Mouse (Mus musculus): ENCODE measurements around the gene Mettl15.
A peak's percentile ranks its signal among the peaks of the same experiment; 100 is the strongest.
"Not testable (repeated sequence)": the region's sequence is repeated elsewhere in the genome, so short reads cannot be mapped to it uniquely, and the experiment has no call there.

Gene Mettl15

DNA sequence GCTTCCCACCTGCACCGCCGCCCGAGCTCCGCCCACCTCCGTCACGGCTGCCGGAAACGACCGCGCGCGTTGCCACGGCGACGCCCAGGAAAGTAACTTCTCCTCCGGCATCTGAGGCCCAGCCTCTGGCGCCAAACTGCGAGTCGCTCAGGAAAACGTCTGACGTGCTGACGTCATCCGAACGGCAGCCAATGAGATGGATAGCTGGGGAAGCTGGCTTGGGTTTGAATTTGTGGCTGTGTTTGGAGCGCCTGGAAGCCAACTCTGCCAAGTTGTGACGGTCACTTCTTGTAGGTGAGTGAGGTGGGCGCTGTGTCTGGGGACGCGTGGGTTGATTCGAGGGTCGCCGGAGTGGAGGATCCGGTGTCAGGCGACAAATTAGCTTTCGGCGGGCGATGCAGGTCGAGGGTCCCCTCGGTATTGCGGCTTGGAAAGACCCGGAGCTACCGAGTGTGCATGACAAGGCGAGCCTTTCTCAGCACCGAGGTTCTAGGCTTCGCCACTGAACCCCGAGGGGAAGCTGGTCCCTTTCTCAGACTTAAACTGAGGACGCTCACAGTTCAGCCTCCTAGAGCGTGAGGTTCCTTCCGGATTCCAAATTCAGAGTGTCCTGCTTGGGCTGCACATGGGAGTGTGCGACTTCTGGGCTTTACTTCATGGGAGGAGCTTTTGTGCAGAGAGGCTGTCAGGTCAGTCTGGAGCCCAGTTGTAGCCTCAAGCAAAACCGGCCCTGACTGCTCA is at the start of gene Mettl15, which contains the start of gene Kif18a:
Gene Mettl15 (minus strand): TSS at position 149 of the 741 bp plus-strand sequence.
Gene Kif18a (plus strand): TSS at position 139 of the 741 bp plus-strand sequence.
- DNase-seq (ENCODE audit: low spot score in 2 of 2) = peak; percentile 88 to 96

- no peak for DNase-seq (ENCODE audit: low spot score in 2 of 2)
Observed at GRCm38 (mm10) chr2:109311369-109311768, 30.8 kb upstream of the Mettl15 start.

DNA sequence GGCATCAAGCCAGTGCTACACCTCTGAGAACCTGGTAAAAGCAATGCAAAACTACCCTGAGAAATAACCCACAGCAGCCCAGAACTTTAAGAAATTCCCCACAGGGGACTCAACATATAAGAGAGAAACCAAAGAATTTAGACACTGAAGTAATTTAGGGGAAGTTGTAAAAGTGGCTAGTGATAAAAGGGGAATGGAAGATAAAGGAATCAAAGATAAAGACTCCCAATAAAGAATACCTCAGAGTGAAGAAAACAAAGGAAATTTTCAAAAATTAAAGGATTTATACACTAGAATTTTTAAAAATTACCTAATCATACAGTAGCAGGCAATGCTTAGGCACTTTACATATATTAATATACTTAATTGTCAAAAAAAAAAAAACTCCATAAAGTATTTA is 23.1 kb upstream of the Mettl15 start:
- DNase-seq (ENCODE audit: low spot score in 2 of 2) = no peak

DNA sequence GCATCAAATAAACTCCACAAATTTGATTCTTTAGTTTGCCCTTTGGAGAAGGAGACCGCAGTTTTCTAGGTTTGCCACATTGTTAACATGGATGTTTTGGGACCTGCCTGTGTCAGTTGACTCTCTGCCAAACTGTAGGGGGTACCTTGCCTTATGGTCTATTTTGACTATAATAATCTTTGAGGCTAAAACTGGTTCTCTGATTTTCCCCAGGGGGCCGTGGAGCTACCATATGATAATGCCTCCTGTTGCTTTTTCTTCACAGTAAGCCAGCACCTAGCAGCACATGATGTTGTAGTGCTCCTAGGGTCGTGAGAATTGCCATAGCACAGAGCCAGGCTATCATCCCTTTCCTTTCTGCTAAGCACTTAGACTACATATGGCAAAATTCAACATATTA is 21.7 kb upstream of the Mettl15 start:
- DNase-seq (ENCODE audit: low spot score in 2 of 2) = no peak

GRCm38 (mm10) chr2:109298160-109298559 is 17.6 kb upstream of the Mettl15 start:
- no peak for DNase-seq (ENCODE audit: low spot score in 2 of 2)

DNA sequence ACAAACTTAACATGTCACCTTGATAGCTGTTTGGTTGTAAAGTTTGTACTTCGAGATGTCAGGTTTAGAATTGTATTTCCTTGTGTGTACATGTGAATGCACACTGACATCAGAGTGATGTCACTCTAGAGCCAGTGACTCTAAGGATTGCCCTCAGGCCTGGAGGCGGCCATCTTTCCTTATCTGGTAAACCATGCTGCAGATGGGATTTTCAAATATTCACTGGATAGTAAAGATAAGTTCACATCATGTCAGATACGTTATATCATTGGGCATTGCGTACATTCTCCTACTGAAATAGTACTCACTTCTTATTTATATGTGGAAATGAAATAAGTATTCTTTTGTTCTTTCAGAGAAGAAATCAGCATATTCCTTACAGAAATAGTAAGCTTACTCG is 15.7 kb upstream of the Mettl15 start:
- no peak for DNase-seq (ENCODE audit: low spot score in 2 of 2)

- DNase-seq (ENCODE audit: low spot score in 2 of 2) = no peak
Observed at GRCm38 (mm10) chr2:109289327-109289726, 8.8 kb upstream of the Mettl15 start.

- no peak for DNase-seq (ENCODE audit: low spot score in 2 of 2)
Observed at GRCm38 (mm10) chr2:109284121-109284520, 3.6 kb upstream of the Mettl15 start.

DNA sequence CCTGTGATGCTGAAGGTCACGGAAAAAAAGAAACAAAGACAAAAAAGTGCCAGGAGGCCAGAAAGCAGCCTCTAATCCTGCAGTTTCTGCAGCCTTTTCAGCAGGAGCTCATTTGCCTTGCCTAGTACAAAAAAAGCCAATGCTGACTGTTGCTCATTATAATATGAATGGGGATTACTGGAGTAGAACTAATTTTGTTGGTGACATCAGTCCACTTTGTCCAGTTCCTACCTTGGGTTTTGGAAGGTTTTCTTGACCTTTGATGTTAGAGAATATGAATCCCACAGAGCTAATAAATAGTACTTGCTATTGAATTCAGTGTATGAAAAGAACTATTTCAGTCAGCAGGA is 768 bp upstream of the Mettl15 start:
- DNase-seq (ENCODE audit: low spot score in 2 of 2) = no peak

DNA sequence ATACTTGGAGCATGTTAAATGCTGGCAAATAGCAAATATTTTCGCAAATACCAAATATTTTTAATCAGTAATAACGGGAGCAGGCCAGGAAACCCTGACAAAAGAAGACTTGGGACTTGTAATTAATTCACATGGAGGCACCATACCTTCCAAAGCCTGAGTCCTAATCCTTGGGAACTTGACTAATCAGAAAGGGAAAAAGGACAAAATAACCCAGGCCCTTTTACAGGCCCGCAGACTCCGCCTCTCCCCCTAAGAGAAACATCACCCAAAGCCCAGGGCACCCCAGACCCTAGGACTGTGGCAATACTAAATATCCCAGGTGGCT is 312 bp downstream of the Mettl15 start:
- DNase-seq (ENCODE audit: low spot score in 2 of 2) = no peak

GRCm38 (mm10) chr2:109278036-109278435 is 2.5 kb downstream of the Mettl15 start:
- DNase-seq (ENCODE audit: low spot score in 2 of 2) = peak in 1 of 2 experiments; percentile 14

GRCm38 (mm10) chr2:109277593-109277992 is 3.0 kb downstream of the Mettl15 start:
- no peak for DNase-seq (ENCODE audit: low spot score in 2 of 2)

GRCm38 (mm10) chr2:109273098-109273497 is 7.5 kb downstream of the Mettl15 start:
- no peak for DNase-seq (ENCODE audit: low spot score in 2 of 2)

GRCm38 (mm10) chr2:109262779-109263178 is 17.8 kb downstream of the Mettl15 start:
- DNase-seq (ENCODE audit: low spot score in 2 of 2) = no peak

DNA sequence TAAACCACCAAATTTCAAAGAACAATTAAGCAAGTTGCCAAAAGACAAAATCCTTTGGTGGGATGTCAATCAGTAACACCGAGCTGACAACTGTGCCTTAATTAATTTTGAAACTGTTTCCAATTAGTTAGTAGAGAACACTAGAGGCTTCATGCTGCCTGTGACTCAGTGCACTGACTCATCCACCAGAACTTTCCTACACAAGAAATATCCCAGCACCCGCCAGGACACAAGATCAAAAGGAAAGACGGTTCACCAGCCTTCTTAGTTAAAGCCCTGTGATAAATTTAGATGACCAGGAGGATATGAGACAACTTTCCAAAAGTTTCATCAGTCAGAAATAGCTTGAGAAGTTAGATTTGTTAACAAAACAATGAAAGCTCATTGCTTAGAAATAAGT is 38.6 kb downstream of the Mettl15 start:
- peak in 1 of 2 experiments; percentile 5 for DNase-seq (ENCODE audit: low spot score in 2 of 2)

GRCm38 (mm10) chr2:109235741-109236140 is 44.8 kb downstream of the Mettl15 start:
- no peak for DNase-seq (ENCODE audit: low spot score in 2 of 2)

DNA sequence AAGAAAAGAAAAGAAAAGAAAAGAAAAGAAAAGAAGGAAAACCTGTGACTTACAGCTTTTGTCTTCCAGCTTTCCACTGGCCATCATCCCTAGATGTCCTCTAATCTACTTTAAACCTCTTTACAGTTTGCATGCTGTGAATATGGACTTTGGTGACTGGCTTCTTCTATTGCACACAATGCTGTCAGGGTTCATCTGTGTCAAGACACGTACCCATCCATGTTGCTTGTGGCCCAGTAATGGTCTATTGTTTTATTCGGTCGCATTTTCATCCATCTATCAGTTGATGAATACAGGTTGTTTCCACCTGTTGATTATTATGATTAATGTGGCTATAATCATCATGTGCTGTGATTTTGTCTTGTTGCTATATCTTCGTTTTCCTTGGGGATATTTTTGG is 46.7 kb downstream of the Mettl15 start:
- no peak for DNase-seq (ENCODE audit: low spot score in 2 of 2)

- no peak for DNase-seq (ENCODE audit: low spot score in 2 of 2)
Observed at GRCm38 (mm10) chr2:109230443-109230842, 50.1 kb downstream of the Mettl15 start.

DNA sequence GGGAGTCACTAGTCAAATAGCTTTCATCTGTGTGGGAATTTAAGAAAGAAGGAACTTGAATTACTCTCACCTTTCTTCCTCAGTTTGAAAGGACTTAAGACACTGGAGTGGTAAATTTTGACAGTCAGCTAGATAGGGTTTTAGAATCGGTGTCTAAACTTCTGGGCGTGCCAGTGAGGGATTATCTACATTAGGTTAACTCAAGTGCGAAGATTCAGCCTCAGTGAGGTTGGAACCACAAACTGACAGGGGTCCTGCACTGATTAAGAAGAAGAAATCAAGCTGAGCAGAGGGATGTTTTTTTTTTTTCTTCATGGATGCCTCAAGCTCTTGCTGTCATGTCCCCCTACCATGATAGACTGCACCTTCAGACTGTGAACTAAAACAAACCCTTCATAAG is 53.4 kb downstream of the Mettl15 start:
- DNase-seq (ENCODE audit: low spot score in 2 of 2) = no peak

DNA sequence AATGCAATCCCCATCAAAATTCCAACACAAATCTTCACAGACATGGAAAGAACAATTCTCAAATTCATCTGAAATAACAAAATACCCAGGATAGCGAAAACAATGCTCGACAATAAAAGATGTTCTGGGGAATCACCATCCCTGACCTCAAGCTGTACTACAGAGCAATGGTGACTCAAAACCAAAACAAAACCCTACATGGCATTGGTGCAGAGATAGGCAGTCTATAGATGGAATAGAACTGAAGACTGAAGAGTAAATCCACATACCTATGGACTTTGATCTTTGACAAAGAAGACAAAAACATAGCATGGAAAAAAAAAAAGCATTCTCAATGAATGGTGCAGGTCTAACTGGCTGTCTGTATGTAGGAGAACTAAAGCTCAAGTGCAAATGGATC is 59.1 kb downstream of the Mettl15 start:
- no peak for DNase-seq (ENCODE audit: low spot score in 2 of 2)

DNA sequence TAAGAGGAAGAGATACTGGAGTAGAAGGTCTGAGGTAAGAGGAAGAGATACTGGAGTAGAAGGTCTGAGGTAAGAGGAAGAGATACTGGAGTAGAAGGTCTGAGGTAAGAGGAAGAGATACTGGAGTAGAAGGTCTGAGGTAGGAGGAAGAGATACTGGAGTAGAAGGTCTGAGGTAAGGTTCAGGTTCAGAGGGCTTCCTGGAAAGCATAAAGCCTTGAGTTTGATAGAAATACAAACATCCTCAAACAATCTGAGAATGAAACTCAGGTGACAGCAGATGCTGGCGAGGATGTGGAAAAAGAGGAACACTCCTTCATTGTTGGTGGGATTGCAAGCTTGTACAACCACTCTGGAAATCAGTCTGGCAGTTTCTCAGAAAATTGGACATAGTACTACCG is 63.9 kb downstream of the Mettl15 start:
- DNase-seq (ENCODE audit: low spot score in 2 of 2) = not testable (repeated sequence)

DNA sequence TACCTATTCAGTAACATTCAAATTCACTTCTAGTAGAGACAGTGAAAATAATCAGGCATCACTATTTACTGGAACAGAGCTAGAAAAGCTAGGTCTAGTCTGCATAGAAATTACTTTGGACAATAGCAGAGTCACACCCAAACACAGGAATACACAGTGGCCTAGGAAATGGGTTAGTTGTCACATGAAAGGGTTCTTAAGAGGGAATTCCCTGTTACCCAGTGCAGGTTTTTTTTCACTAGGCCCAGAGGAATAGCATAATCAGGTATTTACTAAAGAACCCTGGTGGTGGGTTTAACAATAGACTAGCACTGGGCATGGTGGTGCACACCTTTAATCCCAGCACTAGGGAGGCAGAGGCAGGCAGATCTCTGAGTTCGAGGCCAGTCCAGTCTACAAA is 69.9 kb downstream of the Mettl15 start:
- DNase-seq (ENCODE audit: low spot score in 2 of 2) = not testable (repeated sequence)

GRCm38 (mm10) chr2:109208032-109208431 is 72.5 kb downstream of the Mettl15 start:
- peak in 1 of 2 experiments; percentile 9 for DNase-seq (ENCODE audit: low spot score in 2 of 2)

- DNase-seq (ENCODE audit: low spot score in 2 of 2) = peak in 1 of 2 experiments; percentile 3
Observed at GRCm38 (mm10) chr2:109182993-109183392, 97.6 kb downstream of the Mettl15 start.

Data from left cerebral cortex, adult 9 months (tissue).